Mouse (Mus musculus) heart, embryonic 12.5 days (tissue): Measurements from ENCODE around the gene Nmbr. TPM values are rescaled to one million over a fixed set of nuclear protein-coding genes. Genes with fewer than 3 reads are reported as not detected.
A peak's percentile ranks its signal among the peaks of the same experiment; 100 is the strongest.

Source experiments
- ATAC-seq: fragments of 200-750 bp; cut with Nextera tagmentation; 2 replicates; pipeline ENCODE4 v1.8.0; 2017; ENCODE audit warnings: moderate TSS enrichment, moderate library complexity; ENCODE audit not compliant: insufficient number of reproducible peaks, low FRiP score
- H3K27ac ChIP-seq: fragments of 300-500 bp; sonication (generic); 2 replicates; pipeline ENCODE4 v1.5.1; 2016; ENCODE audit warnings: mild to moderate bottlenecking, moderate library complexity; ENCODE audit not compliant: poor library complexity, severe bottlenecking
- H3K27me3 ChIP-seq: fragments of 300-500 bp; sonication (generic); replicated peaks from 2 replicates; pipeline ENCODE4 v1.6.1; 2016; ENCODE audit warnings: mild to moderate bottlenecking, moderate library complexity
- H3K36me3 ChIP-seq: fragments of 300-500 bp; sonication (generic); 2 replicates; pipeline ENCODE4 v1.6.1; 2016; ENCODE audit warnings: mild to moderate bottlenecking, moderate library complexity
- H3K4me1 ChIP-seq: fragments of 300-500 bp; sonication (generic); replicated peaks from 2 replicates; pipeline ENCODE4 v1.6.1; 2016; ENCODE audit warnings: mild to moderate bottlenecking
- H3K4me2 ChIP-seq: fragments of 300-500 bp; sonication (generic); 2 replicates; pipeline ENCODE4 v1.6.1; 2016; ENCODE audit warnings: mild to moderate bottlenecking, moderate library complexity
- H3K4me3 ChIP-seq: fragments of 300-500 bp; sonication (generic); 2 replicates; pipeline ENCODE4 v1.5.1; 2016; ENCODE audit warnings: mild to moderate bottlenecking
- H3K9ac ChIP-seq: fragments of 300-500 bp; sonication (generic); 2 replicates; pipeline ENCODE4 v1.6.1; 2016; ENCODE audit warnings: mild to moderate bottlenecking, moderate library complexity
- H3K9me3 ChIP-seq: fragments of 300-500 bp; sonication (generic); replicated peaks from 2 replicates; pipeline ENCODE4 v1.6.1; 2016; ENCODE audit warnings: mild to moderate bottlenecking, moderate library complexity
- WGBS: fragments of 180-500 bp; shearing (Covaris S2); methylation state at CpG from one replicate; pipeline ENCODE4 v1.1.7; 2016; 5-methylcytosine and 5-hydroxymethylcytosine counted together
- polyA plus RNA-seq: library from polyadenylated mRNA; unstranded; fragments of >200 nt; fragmentation: Nextera tagmentation; extraction: Ambion mirVana; gene quantifications from 2 replicates; pipeline ENCODE4 v1.2.1, GENCODE M21; 2016

Gene Nmbr
- polyA plus RNA-seq = 0.23 TPM in 1 of 2 replicates, not detected in the other

DNA sequence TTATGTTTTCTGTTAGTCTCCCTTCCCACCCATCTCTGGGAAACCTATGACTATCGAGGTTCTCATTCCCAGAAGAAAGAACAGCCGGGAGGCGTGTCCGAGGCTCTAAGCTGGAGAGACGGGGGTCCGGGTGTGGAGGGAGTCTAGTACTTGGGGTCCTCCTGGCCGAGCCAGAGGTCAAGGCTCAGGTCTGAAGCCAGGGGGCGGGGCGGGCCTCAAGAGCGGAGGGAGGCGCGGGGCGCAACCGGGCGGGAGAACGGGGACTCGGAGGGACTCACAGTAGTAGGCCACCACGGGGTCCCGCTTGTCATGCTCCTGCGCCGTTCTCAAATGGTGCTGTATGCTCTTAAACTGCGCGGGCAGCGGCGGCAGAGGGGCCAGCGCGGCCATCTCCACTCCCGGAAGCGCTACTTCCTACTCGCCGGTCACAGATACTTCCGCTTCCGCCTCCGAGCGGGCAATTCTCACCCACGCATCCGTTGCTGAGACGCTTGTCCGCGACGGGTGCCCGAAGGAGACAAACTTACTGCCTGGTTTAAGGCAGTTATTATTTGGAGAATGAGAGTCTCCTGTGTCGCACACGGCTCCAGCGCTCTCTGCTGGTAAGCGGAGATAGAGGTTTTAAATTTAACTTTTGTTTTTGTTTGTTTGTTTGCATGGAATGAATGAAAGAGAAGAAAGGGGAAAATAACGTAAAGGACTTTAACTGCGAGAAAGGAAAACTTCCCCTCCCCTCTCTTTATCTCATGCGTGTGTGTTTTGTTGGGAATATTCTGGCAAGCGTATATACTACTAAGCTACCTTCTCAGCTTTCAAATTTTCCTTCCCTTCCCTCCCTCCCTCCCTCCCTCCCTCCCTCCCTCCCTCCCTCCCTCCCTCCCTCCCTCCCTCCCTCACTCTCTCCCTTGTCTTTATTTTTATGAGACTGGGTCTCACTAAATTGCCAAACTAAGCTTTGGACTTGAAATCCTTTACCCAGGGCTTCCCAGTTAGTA lies at the start of gene Nmbr, which contains the start of gene Vta1:
Gene Nmbr, plus strand, starts transcription at position 520 of the 995 bp plus-strand sequence.
Gene Vta1, minus strand, starts transcription at position 489 of the 995 bp plus-strand sequence.
- Histone ChIP-seq H3K9me3 (no peaks in the 10 kb centered on the region), H3K27ac (peak within 1 kb of the TSS; percentile 52), H3K4me3 (peak within 1 kb of the TSS; percentile 87), H3K4me2 (peak within 1 kb of the TSS; percentile 72), H3K4me1 (peaks cover 11% of the 10 kb centered on the region), H3K27me3 (no peaks in the 10 kb centered on the region), H3K9ac (peak within 1 kb of the TSS; percentile 74), H3K36me3 (no peaks in the 10 kb centered on the region)
- WGBS = under 1% methylated on average over 50 of the region's 50 CpGs
- peak; percentile 94 for ATAC-seq

GRCm38 (mm10) chr10:14660875-14661274 lies 44.5 kb upstream of the Nmbr start:
- Histone ChIP-seq H3K4me1 (no peaks in the 10 kb centered on the region), H3K9me3 (no peaks in the 10 kb centered on the region), H3K4me3 (no peak overlapping the region), H3K27me3 (no peaks in the 10 kb centered on the region), H3K27ac (no peak overlapping the region), H3K4me2 (no peak overlapping the region), H3K9ac (no peak overlapping the region), H3K36me3 (peaks cover 26% of the 10 kb centered on the region)
- no peak for ATAC-seq
- 95% methylated on average over 2 of the region's 2 CpGs for WGBS

DNA sequence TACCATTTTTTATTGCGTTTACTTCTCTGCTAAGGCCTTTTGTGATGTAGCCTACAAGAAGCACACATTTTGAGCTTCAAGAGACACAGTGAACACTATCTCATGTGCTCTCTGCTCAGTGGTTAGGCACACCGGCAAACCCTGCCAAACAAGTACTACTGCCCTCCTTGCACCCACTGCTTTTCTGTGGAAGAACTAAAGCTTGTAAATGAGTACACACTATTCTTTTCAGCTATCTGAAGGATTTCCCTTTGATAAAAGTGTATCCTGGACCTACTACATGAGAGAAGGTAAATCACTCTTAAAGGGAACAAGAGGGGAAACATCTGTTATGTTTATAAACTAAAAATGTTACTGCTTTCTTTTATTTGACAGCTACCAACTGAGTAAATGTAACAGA lies 39.2 kb upstream of the Nmbr start:
- H3K9me3 ChIP-seq = no peaks in the 10 kb centered on the region
- H3K4me2 ChIP-seq = no peak overlapping the region
- WGBS = 84% methylated on average over 2 of the region's 2 CpGs
- no peak overlapping the region for H3K27ac ChIP-seq
- no peaks in the 10 kb centered on the region for H3K4me1 ChIP-seq
- H3K4me3 ChIP-seq = no peak overlapping the region
- ATAC-seq = peak; percentile 68; the same call in 1 of the 2 replicates
- H3K27me3 ChIP-seq = no peaks in the 10 kb centered on the region
- peaks cover 28% of the 10 kb centered on the region for H3K36me3 ChIP-seq
- H3K9ac ChIP-seq = no peak overlapping the region

DNA sequence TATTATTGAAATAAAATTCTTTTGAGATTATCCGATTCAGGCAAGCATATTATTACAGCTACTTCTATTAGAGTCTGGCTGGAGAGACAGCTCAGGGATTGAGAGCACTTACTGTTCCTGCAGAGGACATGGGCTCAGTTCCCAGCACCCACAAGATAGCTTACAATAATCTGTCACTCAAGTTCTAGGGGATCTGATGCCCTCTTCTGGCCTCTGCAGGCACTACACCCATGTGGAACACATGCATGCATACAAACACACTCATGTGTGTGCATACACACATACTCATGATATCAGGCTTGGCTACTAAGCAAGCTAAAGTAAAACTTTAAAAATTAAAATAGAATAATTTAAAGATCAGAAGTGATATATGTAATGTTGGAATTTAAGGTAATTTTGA lies 19.7 kb upstream of the Nmbr start:
- Histone ChIP-seq H3K4me3 (no peak overlapping the region), H3K27me3 (no peaks in the 10 kb centered on the region), H3K4me2 (no peak overlapping the region), H3K4me1 (no peaks in the 10 kb centered on the region), H3K9ac (no peak overlapping the region), H3K27ac (no peak overlapping the region), H3K9me3 (peaks cover 2% of the 10 kb centered on the region; the same call in 1 of the 2 replicates), H3K36me3 (peaks cover 12% of the 10 kb centered on the region)
- WGBS = 85% methylated on average over 1 of the region's 1 CpGs
- ATAC-seq = no peak

GRCm38 (mm10) chr10:14688785-14689442 lies 16.5 kb upstream of the Nmbr start:
- H3K36me3 ChIP-seq = peaks cover 12% of the 10 kb centered on the region
- no peak overlapping the region for H3K4me3 ChIP-seq
- no peak overlapping the region for H3K9ac ChIP-seq
- peaks cover 2% of the 10 kb centered on the region; the same call in 1 of the 2 replicates for H3K9me3 ChIP-seq
- H3K4me1 ChIP-seq = 0 out of 2 replicates have a peak, but pooled peaks cover 4% of the 10 kb centered on the region
- H3K4me2 ChIP-seq = no peak overlapping the region
- no peak overlapping the region for H3K27ac ChIP-seq
- ATAC-seq = no peak
- WGBS = 62% methylated on average over 6 of the region's 6 CpGs
- no peaks in the 10 kb centered on the region for H3K27me3 ChIP-seq

- no peak overlapping the region for H3K9ac ChIP-seq
- no peak overlapping the region for H3K27ac ChIP-seq
- H3K36me3 ChIP-seq = peaks cover 12% of the 10 kb centered on the region
- peaks cover 2% of the 10 kb centered on the region; the same call in 1 of the 2 replicates for H3K9me3 ChIP-seq
- no peak for ATAC-seq
- no peak overlapping the region for H3K4me2 ChIP-seq
- no peaks in the 10 kb centered on the region for H3K27me3 ChIP-seq
- H3K4me1 ChIP-seq = 0 out of 2 replicates have a peak, but pooled peaks cover 4% of the 10 kb centered on the region
- WGBS = 90% methylated on average over 3 of the region's 3 CpGs
- no peak overlapping the region for H3K4me3 ChIP-seq
These were observed 15.0 kb upstream of the Nmbr start for GRCm38 (mm10) chr10:14690349-14690748.

- ATAC-seq = no peak
- Histone ChIP-seq H3K4me1 (peaks cover 11% of the 10 kb centered on the region), H3K9me3 (no peaks in the 10 kb centered on the region), H3K4me2 (no peak overlapping the region), H3K4me3 (no peak overlapping the region), H3K27ac (no peak overlapping the region), H3K9ac (0 out of 2 replicates have a peak overlapping the region, but pooled peaks have one; percentile 45), H3K36me3 (0 out of 2 replicates have a peak, but pooled peaks cover 2% of the 10 kb centered on the region), H3K27me3 (no peaks in the 10 kb centered on the region)
- WGBS = 74% methylated on average over 1 of the region's 1 CpGs
These were observed 2.2 kb upstream of the Nmbr start for GRCm38 (mm10) chr10:14703239-14703638.

DNA sequence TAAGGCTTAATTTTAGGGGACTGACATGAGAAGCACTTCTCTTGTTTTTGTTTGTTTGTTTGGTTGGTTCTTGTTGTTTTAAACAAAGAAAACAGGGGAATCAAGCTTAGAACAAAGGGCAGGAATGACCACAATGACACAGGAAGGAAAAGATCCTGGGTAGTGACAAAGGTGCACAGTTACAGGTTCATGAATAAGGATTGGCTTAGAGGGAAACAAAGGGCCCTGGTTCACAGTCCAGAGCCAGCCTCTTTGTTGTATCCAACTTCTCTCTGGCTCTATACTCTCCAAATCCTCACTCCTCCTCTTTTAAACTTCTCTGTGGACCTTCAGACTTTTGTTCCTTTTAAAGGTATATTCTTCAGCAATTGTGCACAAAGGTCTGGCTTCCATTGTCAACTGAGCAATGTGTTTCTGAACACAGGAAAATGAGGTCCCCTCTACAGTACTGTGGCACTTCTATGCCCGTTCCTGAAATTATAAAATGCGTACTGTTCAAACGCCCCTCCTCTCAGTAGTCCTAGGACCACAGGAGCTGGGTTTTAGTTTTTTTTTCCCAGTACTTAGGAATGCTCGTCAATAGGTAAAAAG lies 1.5 kb upstream of the Nmbr start:
- Histone ChIP-seq H3K4me1 (peaks cover 11% of the 10 kb centered on the region), H3K36me3 (0 out of 2 replicates have a peak, but pooled peaks cover 2% of the 10 kb centered on the region), H3K4me2 (peak overlapping the region; percentile 72), H3K4me3 (peak overlapping the region; percentile 87), H3K9me3 (no peaks in the 10 kb centered on the region), H3K9ac (peak overlapping the region; percentile 45), H3K27ac (no peak overlapping the region), H3K27me3 (no peaks in the 10 kb centered on the region)
- 65% methylated on average over 4 of the region's 4 CpGs for WGBS
- no peak for ATAC-seq

- H3K4me2 ChIP-seq = no peak within 1 kb of the TSS
- H3K4me3 ChIP-seq = no peak within 1 kb of the TSS
- H3K27ac ChIP-seq = no peak within 1 kb of the TSS
- no peaks in the 10 kb centered on the region for H3K36me3 ChIP-seq
- H3K27me3 ChIP-seq = no peaks in the 10 kb centered on the region
- WGBS = 48% methylated on average over 3 of the region's 3 CpGs
- ATAC-seq = no peak
- no peaks in the 10 kb centered on the region for H3K9me3 ChIP-seq
- H3K9ac ChIP-seq = no peak within 1 kb of the TSS
- H3K4me1 ChIP-seq = no peaks in the 10 kb centered on the region
These were observed 12.7 kb downstream of the Nmbr start, which contains the start of gene Gje1 for GRCm38 (mm10) chr10:14718114-14718513. Gene Gje1, minus strand, starts transcription at chr10:14718214.

DNA sequence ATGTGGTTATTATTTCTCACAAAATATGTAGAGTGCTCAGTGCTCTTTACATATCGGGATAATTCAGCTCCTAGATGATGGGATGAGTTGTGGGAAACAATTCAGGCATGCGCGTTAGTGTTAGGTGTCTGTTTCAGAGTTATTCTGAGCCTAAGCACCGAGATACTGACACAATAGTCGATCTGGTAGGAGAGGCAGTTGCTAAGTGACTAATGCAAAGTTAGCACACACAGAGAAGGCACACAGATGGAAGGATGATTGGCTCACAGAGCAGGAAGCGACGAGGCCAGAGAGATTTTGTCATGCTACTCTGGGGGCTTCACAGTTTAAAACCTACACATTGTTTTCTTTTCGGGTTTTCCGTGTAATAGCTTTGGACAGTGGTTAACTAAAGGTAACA lies 20.3 kb downstream of the Nmbr start:
- ATAC-seq = no peak
- 50% methylated on average over 9 of the region's 9 CpGs for WGBS
- H3K9ac ChIP-seq = no peak overlapping the region

More for the DNA sequence above, 20.3 kb downstream of the Nmbr start:
- Histone ChIP-seq H3K27me3 (no peaks in the 10 kb centered on the region), H3K9me3 (no peaks in the 10 kb centered on the region), H3K4me3 (no peak overlapping the region), H3K4me2 (no peak overlapping the region), H3K4me1 (no peaks in the 10 kb centered on the region), H3K27ac (no peak overlapping the region), H3K36me3 (no peaks in the 10 kb centered on the region)
